Mouse (Mus musculus) embryonic fibroblast, embryonic 13.5 days (primary cell): ENCODE measurements around the gene Cdkn1c. TPM values are rescaled to one million over a fixed set of nuclear protein-coding genes. Genes with fewer than 3 reads are reported as not detected.

Experiments
- H3K27ac ChIP-seq: 2 replicates; pipeline ENCODE4 v1.5.1; 2012; ENCODE audit warnings: low read length, control low read depth, inconsistent platforms; ENCODE audit not compliant: insufficient read depth
- H3K4me1 ChIP-seq: 2 replicates; pipeline ENCODE4 v1.6.1; 2011; ENCODE audit warnings: low read length; ENCODE audit not compliant: control insufficient read depth, insufficient read depth
- H3K4me3 ChIP-seq: 2 replicates; pipeline ENCODE4 v1.5.1; 2011; ENCODE audit warnings: mild to moderate bottlenecking, control low read depth, low read length; ENCODE audit not compliant: insufficient read depth
- CTCF ChIP-seq: IDR thresholded peaks from 2 replicates; pipeline ENCODE4 v1.5.1; 2011; ENCODE audit warnings: mild to moderate bottlenecking, control low read depth, low read length, moderate library complexity, borderline replicate concordance; ENCODE audit not compliant: insufficient read depth
- POLR2A ChIP-seq: IDR thresholded peaks from 2 replicates; pipeline ENCODE4 v1.6.1; 2011; ENCODE audit warnings: low read depth, mild to moderate bottlenecking, control low read depth, low read length, moderate library complexity
- polyA plus RNA-seq: library from polyadenylated mRNA; stranded (reverse); fragments of >200 nt; gene quantifications from 2 replicates; pipeline ENCODE4 v1.2.4, GENCODE M21; 2011; ENCODE audit warnings: low read depth; ENCODE audit not compliant: missing spikeins, insufficient read length

The Cdkn1c gene
- polyA plus RNA-seq, 1 experiment: 173 TPM

DNA sequence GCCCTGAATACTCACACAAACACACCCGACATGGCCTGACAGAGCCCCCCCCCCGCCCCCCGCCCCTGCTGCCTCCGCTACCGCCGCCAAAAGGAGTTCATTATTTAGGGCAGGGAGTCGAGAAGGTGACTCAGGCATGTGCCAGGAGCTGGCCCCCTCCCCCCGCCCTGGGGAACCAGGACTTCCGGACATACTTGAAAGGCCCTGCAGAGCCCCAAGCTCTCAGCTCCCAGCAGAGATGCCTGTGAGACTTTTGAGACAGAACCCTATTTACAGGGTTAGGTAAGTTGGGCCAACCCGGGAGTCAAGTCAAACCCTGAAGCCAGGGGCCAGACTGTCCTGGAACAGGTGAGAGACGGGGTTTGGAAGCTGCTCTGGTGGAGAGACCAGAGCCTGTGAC, 1.1 kb upstream of the Cdkn1c start:
- Histone ChIP-seq H3K27ac (no peak overlapping the region), H3K4me3 (no peak overlapping the region), H3K4me1 (no peaks in the 10 kb centered on the region)
- TF ChIP-seq CTCF: no peak
- TF ChIP-seq POLR2A: no peak

DNA sequence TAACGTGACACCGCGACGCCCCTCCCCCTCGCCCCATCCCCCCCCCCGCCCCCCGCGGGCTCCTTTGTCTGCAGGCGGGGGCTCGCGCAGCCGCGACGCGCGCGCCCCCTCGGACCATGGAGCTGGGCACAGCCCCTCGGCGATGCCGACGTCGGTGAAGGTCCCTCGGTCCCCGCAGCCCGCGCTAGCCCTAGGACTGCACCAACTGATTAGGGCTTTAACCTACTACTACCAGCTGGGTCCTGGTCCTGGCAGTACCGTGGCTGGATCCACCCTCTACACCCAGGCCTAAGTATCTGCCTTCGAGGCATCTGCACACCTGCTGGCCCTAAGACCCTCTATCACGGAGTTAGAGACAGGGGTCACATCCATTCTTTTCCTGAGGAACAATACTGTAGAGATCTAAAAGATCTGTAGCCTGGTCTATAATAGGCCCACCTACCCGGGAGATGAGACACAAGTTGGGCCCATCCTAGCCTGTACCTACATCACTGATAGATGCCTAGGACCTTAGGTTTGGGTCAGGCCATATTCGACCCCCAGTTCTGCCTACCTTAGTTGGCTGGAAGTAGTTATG, 532 bp upstream of the Cdkn1c start:
- Histone ChIP-seq H3K4me3 (no peak overlapping the region), H3K4me1 (no peaks in the 10 kb centered on the region), H3K27ac (no peak overlapping the region)
- TF ChIP-seq CTCF: no peak
- no peak for TF ChIP-seq POLR2A

DNA sequence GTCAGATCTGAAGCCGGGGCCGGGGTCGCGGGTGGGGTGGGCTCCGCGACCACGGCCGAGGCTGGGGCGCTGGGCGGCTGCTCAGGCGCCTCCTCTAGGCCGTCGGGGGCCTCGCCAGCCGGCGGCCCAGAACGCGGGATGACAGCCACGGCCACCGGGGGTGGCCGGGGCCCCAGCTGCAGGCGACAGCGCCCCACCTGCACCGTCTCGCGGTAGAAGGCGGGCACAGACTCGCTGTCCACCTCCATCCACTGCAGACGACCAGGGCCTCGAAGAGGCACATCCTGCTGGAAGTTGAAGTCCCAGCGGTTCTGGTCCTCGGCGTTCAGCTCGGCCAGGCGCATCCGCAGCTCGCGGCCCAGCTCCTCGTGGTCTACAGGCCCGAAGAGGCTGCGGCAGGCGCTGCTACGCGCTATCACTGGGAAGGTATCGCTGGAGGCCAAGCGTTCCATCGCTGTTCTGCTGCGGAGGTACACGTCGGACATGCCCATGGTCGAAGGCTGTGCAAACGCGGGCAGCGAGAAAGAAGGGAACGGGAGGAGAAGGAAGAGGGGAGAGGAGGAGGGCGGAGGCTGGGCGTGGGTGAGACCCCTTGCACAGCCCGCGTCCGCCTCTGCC, 524 bp downstream of the Cdkn1c start:
- TF ChIP-seq CTCF (no peak), POLR2A (no peak)
- Histone ChIP-seq H3K27ac (no peak overlapping the region), H3K4me3 (peak overlapping the region; percentile 43), H3K4me1 (no peaks in the 10 kb centered on the region)

DNA sequence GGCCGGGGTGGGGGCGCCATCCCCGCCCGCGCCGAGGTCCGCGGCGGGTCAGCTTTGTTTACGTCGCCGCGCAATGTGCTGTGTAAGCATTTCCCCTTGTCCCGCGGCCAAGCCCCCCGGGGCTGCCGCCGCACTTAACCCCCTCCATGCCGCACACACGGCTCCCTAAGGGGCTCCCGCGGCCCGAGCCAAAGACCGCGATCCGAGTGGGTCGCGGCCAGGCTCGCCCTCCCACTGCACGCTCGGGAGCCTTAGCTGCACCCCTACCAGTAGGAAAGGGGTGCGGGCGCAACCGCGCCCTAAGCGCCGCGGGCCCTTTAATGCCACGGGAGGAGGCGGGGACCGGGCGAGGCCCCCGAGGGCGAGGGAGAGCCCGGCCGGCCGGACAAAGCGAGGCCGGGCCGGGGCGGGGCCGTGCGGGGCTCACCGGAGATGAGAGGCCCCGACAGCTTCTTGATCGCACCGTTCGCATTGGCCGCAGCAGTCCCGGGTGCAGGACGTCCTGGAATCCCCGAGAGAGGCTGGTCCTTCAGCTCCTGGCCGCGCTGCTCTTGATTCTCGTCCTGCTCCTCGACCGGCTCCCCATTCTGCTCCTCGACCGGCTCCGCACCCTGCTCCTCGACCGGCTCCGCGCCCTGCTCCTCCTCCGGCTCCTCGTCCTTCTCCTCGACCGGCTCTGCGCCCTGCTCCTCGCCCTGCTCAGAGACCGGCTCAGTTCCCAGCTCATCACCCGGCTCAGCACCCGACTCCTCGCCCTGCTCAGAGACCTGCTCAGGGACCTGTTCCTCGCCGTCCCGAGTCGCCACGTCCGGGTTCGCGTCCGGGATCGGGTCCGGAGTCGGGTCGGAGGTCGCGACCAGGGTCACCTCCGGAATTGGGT, 1.3 kb downstream of the Cdkn1c start:
- TF ChIP-seq CTCF (no peak), POLR2A (no peak)
- H3K4me1 ChIP-seq: no peaks in the 10 kb centered on the region
- H3K4me3 ChIP-seq: peak overlapping the region; percentile 43
- H3K27ac ChIP-seq: no peak overlapping the region

DNA sequence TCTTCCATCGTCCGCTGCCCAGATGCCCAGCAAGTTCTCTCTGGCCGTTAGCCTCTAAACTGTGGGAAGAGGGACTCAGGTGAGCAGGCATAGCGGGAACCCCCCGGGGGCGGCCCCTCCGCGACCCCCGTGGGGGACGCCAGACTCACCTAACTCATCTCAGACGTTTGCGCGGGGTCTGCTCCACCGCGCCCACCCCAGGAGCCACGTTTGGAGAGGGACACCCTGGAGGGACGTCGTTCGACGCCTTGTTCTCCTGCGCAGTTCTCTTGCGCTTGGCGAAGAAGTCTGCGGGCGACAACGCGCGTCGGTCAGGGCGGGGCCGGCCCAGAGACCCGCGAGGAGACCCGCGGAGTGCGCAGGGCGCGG, 1.9 kb downstream of the Cdkn1c start:
- no peaks in the 10 kb centered on the region for H3K4me1 ChIP-seq
- peak overlapping the region; percentile 43; the same call in 1 of the 2 replicates for H3K4me3 ChIP-seq
- H3K27ac ChIP-seq: no peak overlapping the region
- TF ChIP-seq POLR2A (no peak), CTCF (no peak)

DNA sequence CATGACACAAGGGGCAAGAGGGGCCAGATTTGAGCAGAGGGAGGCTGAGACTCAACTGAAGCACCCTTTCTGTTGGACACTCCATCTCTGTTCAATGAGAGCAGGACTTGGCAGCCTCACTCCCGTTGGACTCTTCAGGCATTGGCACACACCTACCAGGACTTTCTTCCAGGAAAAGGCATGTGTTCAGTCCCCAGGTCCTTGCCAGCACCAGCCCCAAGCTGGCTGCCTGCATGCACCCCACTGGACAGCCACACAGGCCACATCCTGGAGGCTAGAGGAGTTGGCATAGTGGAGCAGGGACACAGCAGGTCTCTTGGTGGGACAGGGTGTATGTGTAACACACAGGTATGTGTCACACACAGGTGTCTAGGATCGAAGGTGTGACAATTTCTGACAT, 13.7 kb downstream of the Cdkn1c start:
- TF ChIP-seq POLR2A (no peak), CTCF (no peak)
- Histone ChIP-seq H3K4me3 (no peak overlapping the region), H3K4me1 (no peaks in the 10 kb centered on the region), H3K27ac (no peak overlapping the region)

DNA sequence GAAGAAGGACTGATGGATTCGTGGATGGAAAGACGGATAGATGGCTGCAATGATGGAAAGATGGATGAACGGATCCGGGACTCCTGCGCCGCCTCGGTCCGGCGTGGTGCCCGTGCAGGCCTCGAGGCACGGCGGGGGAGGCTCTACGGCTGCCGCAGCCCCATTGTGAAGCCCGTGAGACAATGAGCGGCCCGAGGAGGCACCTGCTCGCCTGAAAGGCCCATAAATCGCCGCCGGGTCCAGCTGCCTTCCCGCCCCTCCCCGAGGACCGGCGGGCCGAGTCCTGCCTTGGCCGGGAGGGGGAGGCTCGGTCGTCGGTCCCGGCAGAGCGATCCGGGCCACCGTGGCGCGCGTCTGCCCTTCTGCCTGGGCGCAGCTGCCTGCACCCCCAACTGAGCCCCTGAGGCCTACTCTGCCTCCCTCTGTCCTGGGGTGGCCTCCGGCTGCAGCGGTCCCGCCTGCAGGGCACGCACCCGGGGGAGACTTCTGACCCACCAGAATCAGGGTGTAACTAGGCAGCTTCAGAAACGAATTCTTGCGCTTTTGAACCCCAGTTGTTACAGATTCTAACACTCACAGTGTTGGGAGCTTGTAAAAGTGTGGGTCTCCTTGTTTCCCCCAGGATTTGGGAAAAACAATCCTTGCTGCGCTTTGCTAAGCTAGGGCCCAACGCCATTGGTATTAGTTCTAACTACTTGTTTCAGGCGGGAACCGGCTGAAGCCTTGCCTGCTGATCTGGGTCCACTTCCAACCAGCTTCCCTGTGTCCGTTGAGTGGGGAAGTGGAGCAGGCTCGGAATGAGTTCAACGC, 15.0 kb downstream of the Cdkn1c start:
- no peaks in the 10 kb centered on the region for H3K4me1 ChIP-seq
- H3K27ac ChIP-seq: no peak overlapping the region
- no peak for TF ChIP-seq POLR2A
- TF ChIP-seq CTCF: no peak
- no peak overlapping the region for H3K4me3 ChIP-seq

DNA sequence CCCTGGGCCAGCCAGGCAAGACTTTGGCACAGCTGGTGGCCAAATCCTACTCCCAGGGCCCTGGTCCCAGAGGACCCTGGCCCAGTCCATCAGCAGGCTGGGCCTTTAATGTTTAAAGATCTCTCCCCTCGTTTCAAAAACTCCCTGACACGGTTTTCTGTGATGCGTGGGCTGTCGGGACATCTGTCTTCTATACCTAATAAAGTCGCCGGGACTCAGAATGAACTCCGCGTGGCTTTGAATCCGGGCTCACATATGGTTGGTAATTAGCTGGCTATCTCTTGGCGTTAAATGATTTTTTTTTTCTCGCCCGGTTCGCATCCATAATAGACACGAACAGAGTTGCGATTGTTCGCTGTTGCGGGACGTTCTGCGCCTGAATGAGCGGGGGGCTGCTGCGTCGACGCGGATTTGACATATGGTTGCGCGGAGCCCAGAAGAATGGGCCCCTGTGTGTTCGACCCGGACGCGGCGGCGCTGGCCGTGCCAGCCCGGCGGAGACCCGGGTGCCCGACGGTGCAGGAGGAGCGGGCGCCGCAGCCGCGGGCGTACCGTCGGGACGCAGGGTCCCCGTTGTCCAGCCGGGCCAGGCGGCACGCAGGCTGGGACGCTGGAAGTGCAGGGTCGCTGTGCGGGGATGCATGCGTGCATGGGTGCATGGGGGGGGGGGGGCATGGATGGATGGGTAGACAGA, 15.7 kb downstream of the Cdkn1c start:
- TF ChIP-seq POLR2A (no peak), CTCF (no peak)
- H3K4me3 ChIP-seq: no peak overlapping the region

DNA sequence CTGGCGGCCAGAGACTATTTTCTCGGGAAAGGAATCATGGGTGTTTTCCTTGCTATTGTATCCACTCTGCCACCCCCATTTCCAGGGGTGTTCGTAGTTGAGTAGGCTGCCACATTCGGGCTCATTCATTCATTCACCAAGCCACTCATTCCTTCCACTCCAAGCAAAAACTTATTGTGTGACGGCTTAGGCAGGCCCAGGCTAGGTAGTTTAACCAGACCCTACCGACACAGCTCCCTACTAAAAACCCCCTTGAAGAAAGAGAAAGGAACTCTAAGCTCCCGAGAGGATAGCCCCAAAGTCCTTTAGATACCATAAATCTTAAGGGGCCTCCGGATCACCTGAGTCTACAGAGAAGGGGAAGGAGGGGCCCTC, 16.3 kb downstream of the Cdkn1c start:
- Histone ChIP-seq H3K27ac (no peak overlapping the region), H3K4me1 (no peaks in the 10 kb centered on the region), H3K4me3 (no peak overlapping the region)
- TF ChIP-seq CTCF: no peak
- TF ChIP-seq POLR2A: no peak

More for the DNA sequence above, 15.7 kb downstream of the Cdkn1c start:
- Histone ChIP-seq H3K4me1 (no peaks in the 10 kb centered on the region), H3K27ac (no peak overlapping the region)
